Mouse (Mus musculus): ENCODE measurements around the gene Mpg. TPM values are rescaled to one million over a fixed set of nuclear protein-coding genes. Genes with fewer than 3 reads are reported as not detected.

The Mpg gene
- polyA plus RNA-seq, 1 experiment from 2014 or later, result 39.8 TPM

DNA sequence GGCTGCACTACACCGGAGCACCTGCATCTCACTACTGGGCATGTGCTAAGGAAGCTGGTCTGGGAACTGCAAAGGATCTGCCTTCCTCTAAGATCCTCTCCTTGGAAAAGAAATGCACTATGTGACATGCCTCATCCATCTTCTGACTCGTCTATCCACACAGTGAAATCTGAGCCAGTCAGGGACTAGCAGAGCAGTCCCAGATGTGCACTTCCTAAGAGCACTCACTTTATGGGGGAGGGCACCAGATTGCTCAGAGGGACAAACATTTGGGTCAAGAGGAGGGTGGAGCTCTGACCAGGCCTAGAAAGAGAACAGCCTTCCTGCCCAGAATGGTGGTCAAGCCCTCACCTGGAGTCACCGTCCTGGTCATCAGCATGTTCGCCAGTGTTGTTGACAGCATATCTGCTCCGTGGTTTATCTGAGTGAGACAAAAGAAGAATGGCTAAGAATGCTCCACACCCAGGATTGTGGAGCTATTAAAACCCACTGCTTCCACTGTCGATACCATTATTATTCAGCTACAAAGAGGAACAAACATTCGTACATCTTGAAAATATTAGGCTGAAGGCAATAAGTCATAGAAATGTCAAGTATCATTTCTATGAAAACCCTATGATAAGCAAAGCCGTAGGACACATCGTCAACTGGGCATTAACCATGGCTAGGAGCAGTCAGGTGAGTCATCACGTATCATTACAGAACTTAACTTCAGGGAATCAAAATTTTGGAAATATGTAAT, 36.5 kb downstream of the Mpg start:
- no peaks in the 10 kb centered on the region for H3K27me3 ChIP-seq (ENCODE audit: control insufficient read depth, insufficient read depth, low read length)
- no peak overlapping the region for H3K4me2 ChIP-seq (replicated peaks; ENCODE audit: low read depth, low read length)
- H3K36me3 ChIP-seq (ENCODE audit: control insufficient read depth, insufficient read depth, low read length), result peaks cover 11% of the 10 kb centered on the region
- H3K9me3 ChIP-seq (ENCODE audit: control insufficient read depth, low read length), result no peaks in the 10 kb centered on the region
- H3K9ac ChIP-seq (ENCODE audit: low read depth, low read length), result no peak overlapping the region
- WGBS, result 64% methylated on average over 10 of the region's 10 CpGs
- no peak overlapping the region for H3K27ac ChIP-seq (ENCODE audit: low read depth, low read length)
- no peak overlapping the region for H3K4me3 ChIP-seq (ENCODE audit: low read length)
- ATAC-seq (ENCODE audit: low FRiP score, low TSS enrichment), result peak; percentile 52
- H3K4me1 ChIP-seq (ENCODE audit: control insufficient read depth, insufficient read depth, low read length), result 0 out of 2 replicates have a peak, but pooled peaks cover 3% of the 10 kb centered on the region

DNA sequence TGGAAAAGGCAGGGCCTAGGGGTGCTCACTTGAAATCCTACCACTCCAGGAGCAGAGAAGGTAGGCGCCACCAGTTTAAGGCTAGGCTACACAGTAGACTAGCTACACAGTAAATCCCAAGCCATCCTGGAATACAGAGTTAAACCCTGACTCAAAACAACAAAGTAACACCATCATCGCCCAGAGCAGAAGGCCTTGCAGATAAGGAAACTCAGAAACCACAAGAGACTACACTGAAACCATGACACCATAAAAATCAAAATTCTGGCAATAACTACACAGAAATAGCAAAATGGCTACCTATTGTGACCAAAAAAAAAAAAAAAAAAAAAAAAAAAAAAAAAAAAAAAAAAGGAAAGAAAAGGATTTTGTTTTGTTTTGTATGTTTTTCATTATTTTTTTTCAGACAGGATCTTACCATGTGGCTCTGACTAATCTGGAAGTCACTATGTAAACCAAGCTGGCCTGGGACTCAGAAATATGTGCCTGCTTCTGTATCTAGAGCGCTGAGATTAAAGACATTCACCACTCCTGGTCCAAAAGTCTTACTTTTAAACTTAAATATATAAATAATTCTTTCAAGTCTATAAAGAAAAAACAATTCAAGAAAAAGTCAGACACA, 38.9 kb downstream of the Mpg start:
- H3K27me3 ChIP-seq (ENCODE audit: control insufficient read depth, insufficient read depth, low read length), result no peaks in the 10 kb centered on the region
- WGBS, result 87% methylated on average over 3 of the region's 3 CpGs
- no peak overlapping the region for H3K4me2 ChIP-seq (replicated peaks; ENCODE audit: low read depth, low read length)
- H3K36me3 ChIP-seq (ENCODE audit: control insufficient read depth, insufficient read depth, low read length), result peaks cover 9% of the 10 kb centered on the region
- H3K9ac ChIP-seq (ENCODE audit: low read depth, low read length), result no peak overlapping the region
- H3K4me3 ChIP-seq (ENCODE audit: low read length), result no peak overlapping the region
- H3K9me3 ChIP-seq (ENCODE audit: control insufficient read depth, low read length), result no peaks in the 10 kb centered on the region
- H3K27ac ChIP-seq (ENCODE audit: low read depth, low read length), result no peak overlapping the region
- 0 out of 2 replicates have a peak, but pooled peaks cover 7% of the 10 kb centered on the region for H3K4me1 ChIP-seq (ENCODE audit: control insufficient read depth, insufficient read depth, low read length)
- ATAC-seq (ENCODE audit: low FRiP score, low TSS enrichment), result no peak

- Histone ChIP-seq H3K9ac (ENCODE audit: low read depth, low read length) (no peak overlapping the region), H3K9me3 (ENCODE audit: control insufficient read depth, low read length) (no peaks in the 10 kb centered on the region), H3K27me3 (ENCODE audit: control insufficient read depth, insufficient read depth, low read length) (no peaks in the 10 kb centered on the region), H3K27ac (ENCODE audit: low read depth, low read length) (no peak overlapping the region), H3K4me3 (ENCODE audit: low read length) (no peak overlapping the region), H3K36me3 (ENCODE audit: control insufficient read depth, insufficient read depth, low read length) (no peaks in the 10 kb centered on the region), H3K4me1 (ENCODE audit: control insufficient read depth, insufficient read depth, low read length) (0 out of 2 replicates have a peak, but pooled peaks cover 7% of the 10 kb centered on the region), H3K4me2 (replicated peaks; ENCODE audit: low read depth, low read length) (no peak overlapping the region)
- WGBS, result 93% methylated on average over 6 of the region's 6 CpGs
- ATAC-seq (ENCODE audit: low FRiP score, low TSS enrichment), result no peak
Measured at GRCm38 (mm10) chr11:32266194-32266593, 39.9 kb downstream of the Mpg start.

DNA sequence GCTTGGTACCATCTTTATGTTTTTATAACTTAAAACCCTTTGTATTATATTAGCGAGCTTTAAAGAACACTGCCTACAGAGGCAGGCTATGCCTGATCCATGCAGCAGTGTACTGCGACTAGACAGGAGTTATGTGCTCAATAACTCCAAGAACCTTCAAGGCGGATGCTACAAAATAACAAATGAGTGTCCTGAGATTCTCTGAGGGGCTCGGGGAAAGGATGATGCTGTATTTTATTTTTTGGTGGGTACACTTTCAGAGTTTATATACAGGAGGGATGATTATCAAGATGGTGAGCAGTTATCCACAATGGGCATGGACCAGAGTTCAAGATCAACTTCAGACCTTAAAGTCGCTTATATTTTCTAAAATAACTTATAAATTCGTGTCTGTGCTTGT, 40.5 kb downstream of the Mpg start:
- Histone ChIP-seq H3K27me3 (ENCODE audit: control insufficient read depth, insufficient read depth, low read length) (0 out of 2 replicates have a peak, but pooled peaks cover 2% of the 10 kb centered on the region), H3K27ac (ENCODE audit: low read depth, low read length) (peak overlapping the region; percentile 84), H3K36me3 (ENCODE audit: control insufficient read depth, insufficient read depth, low read length) (no peaks in the 10 kb centered on the region), H3K9ac (ENCODE audit: low read depth, low read length) (peak overlapping the region; percentile 81), H3K4me2 (replicated peaks; ENCODE audit: low read depth, low read length) (peak overlapping the region; percentile 62), H3K4me3 (ENCODE audit: low read length) (peak overlapping the region; percentile 61), H3K4me1 (ENCODE audit: control insufficient read depth, insufficient read depth, low read length) (0 out of 2 replicates have a peak, but pooled peaks cover 7% of the 10 kb centered on the region), H3K9me3 (ENCODE audit: control insufficient read depth, low read length) (no peaks in the 10 kb centered on the region)
- WGBS, result 24% methylated on average over 6 of the region's 6 CpGs
- ATAC-seq (ENCODE audit: low FRiP score, low TSS enrichment), result no peak

GRCm38 (mm10) chr11:32267188-32267884, 41.0 kb downstream of the Mpg start, which contains the start of gene Nprl3:
Gene Nprl3, minus strand, starts transcription at chr11:32267707.
- peak within 1 kb of the TSS; percentile 81 for H3K9ac ChIP-seq (ENCODE audit: low read depth, low read length)
- peak within 1 kb of the TSS; percentile 84 for H3K27ac ChIP-seq (ENCODE audit: low read depth, low read length)
- WGBS, result under 1% methylated on average over 54 of the region's 54 CpGs
- H3K4me2 ChIP-seq (replicated peaks; ENCODE audit: low read depth, low read length), result peak within 1 kb of the TSS; percentile 62
- H3K4me3 ChIP-seq (ENCODE audit: low read length), result peak within 1 kb of the TSS; percentile 61
- no peaks in the 10 kb centered on the region for H3K36me3 ChIP-seq (ENCODE audit: control insufficient read depth, insufficient read depth, low read length)
- H3K4me1 ChIP-seq (ENCODE audit: control insufficient read depth, insufficient read depth, low read length), result 0 out of 2 replicates have a peak, but pooled peaks cover 7% of the 10 kb centered on the region
- peak; percentile 99 for ATAC-seq (ENCODE audit: low FRiP score, low TSS enrichment)
- 0 out of 2 replicates have a peak, but pooled peaks cover 2% of the 10 kb centered on the region for H3K27me3 ChIP-seq (ENCODE audit: control insufficient read depth, insufficient read depth, low read length)
- H3K9me3 ChIP-seq (ENCODE audit: control insufficient read depth, low read length), result no peaks in the 10 kb centered on the region

- Histone ChIP-seq H3K4me1 (ENCODE audit: control insufficient read depth, insufficient read depth, low read length) (0 out of 2 replicates have a peak, but pooled peaks cover 7% of the 10 kb centered on the region), H3K36me3 (ENCODE audit: control insufficient read depth, insufficient read depth, low read length) (no peaks in the 10 kb centered on the region), H3K27me3 (ENCODE audit: control insufficient read depth, insufficient read depth, low read length) (0 out of 2 replicates have a peak, but pooled peaks cover 2% of the 10 kb centered on the region), H3K4me3 (ENCODE audit: low read length) (peak overlapping the region; percentile 61), H3K27ac (ENCODE audit: low read depth, low read length) (peak overlapping the region; percentile 84), H3K4me2 (replicated peaks; ENCODE audit: low read depth, low read length) (peak overlapping the region; percentile 62), H3K9ac (ENCODE audit: low read depth, low read length) (peak overlapping the region; percentile 81), H3K9me3 (ENCODE audit: control insufficient read depth, low read length) (no peaks in the 10 kb centered on the region)
- ATAC-seq (ENCODE audit: low FRiP score, low TSS enrichment), result peak; percentile 7; the same call in 1 of the 2 replicates
- 28% methylated on average over 5 of the region's 5 CpGs for WGBS
Measured at GRCm38 (mm10) chr11:32267964-32268363, 41.7 kb downstream of the Mpg start.

GRCm38 (mm10) chr11:32268952-32269351, 42.6 kb downstream of the Mpg start:
- Histone ChIP-seq H3K4me1 (ENCODE audit: control insufficient read depth, insufficient read depth, low read length) (0 out of 2 replicates have a peak, but pooled peaks cover 7% of the 10 kb centered on the region), H3K9ac (ENCODE audit: low read depth, low read length) (no peak overlapping the region), H3K36me3 (ENCODE audit: control insufficient read depth, insufficient read depth, low read length) (no peaks in the 10 kb centered on the region), H3K4me2 (replicated peaks; ENCODE audit: low read depth, low read length) (no peak overlapping the region), H3K27me3 (ENCODE audit: control insufficient read depth, insufficient read depth, low read length) (0 out of 2 replicates have a peak, but pooled peaks cover 2% of the 10 kb centered on the region), H3K4me3 (ENCODE audit: low read length) (no peak overlapping the region), H3K27ac (ENCODE audit: low read depth, low read length) (no peak overlapping the region), H3K9me3 (ENCODE audit: control insufficient read depth, low read length) (no peaks in the 10 kb centered on the region)
- no peak for ATAC-seq (ENCODE audit: low FRiP score, low TSS enrichment)
- WGBS, result 89% methylated on average over 5 of the region's 5 CpGs

- Histone ChIP-seq H3K36me3 (ENCODE audit: control insufficient read depth, insufficient read depth, low read length) (no peaks in the 10 kb centered on the region), H3K4me3 (ENCODE audit: low read length) (no peak overlapping the region), H3K9me3 (ENCODE audit: control insufficient read depth, low read length) (no peaks in the 10 kb centered on the region), H3K4me1 (ENCODE audit: control insufficient read depth, insufficient read depth, low read length) (0 out of 2 replicates have a peak, but pooled peaks cover 7% of the 10 kb centered on the region), H3K9ac (ENCODE audit: low read depth, low read length) (no peak overlapping the region), H3K4me2 (replicated peaks; ENCODE audit: low read depth, low read length) (no peak overlapping the region), H3K27ac (ENCODE audit: low read depth, low read length) (no peak overlapping the region), H3K27me3 (ENCODE audit: control insufficient read depth, insufficient read depth, low read length) (0 out of 2 replicates have a peak, but pooled peaks cover 2% of the 10 kb centered on the region)
- ATAC-seq (ENCODE audit: low FRiP score, low TSS enrichment), result no peak
- WGBS, result 41% methylated on average over 4 of the region's 4 CpGs
Measured at GRCm38 (mm10) chr11:32271178-32271577, 44.9 kb downstream of the Mpg start.

Data from kidney, embryonic 14.5 days (tissue).